Mouse (Mus musculus) bone marrow macrophage, adult 2 months (primary cell): ENCODE measurements around the gene Tectb. TPM values are rescaled to one million over a fixed set of nuclear protein-coding genes. Genes with fewer than 3 reads are reported as not detected.

Source experiments
- H3K27ac ChIP-seq: 2 replicates; pipeline ENCODE4 v1.5.1; 2012; ENCODE audit warnings: low read depth, low read length; ENCODE audit not compliant: insufficient read depth
- H3K4me1 ChIP-seq: 2 replicates; pipeline ENCODE4 v1.6.1; 2012; ENCODE audit warnings: low read length; ENCODE audit not compliant: control insufficient read depth, insufficient read depth
- H3K4me3 ChIP-seq: 2 replicates; pipeline ENCODE4 v1.5.1; 2012; ENCODE audit warnings: mild to moderate bottlenecking, low read length, moderate library complexity; ENCODE audit not compliant: insufficient read depth
- CTCF ChIP-seq: IDR thresholded peaks from 2 replicates; pipeline ENCODE4 v1.5.1; 2012; ENCODE audit warnings: low read depth, mild to moderate bottlenecking, low read length, moderate library complexity
- POLR2A ChIP-seq: IDR thresholded peaks from 2 replicates; pipeline ENCODE4 v1.6.1; 2012; ENCODE audit warnings: mild to moderate bottlenecking, low read depth, low read length, borderline replicate concordance
- polyA plus RNA-seq: library from polyadenylated mRNA; stranded (reverse); fragments of >200 nt; gene quantifications from 2 replicates; pipeline ENCODE4 v1.2.4, GENCODE M21; 2012; ENCODE audit not compliant: missing spikeins, insufficient read depth, insufficient read length

Tectb gene
- polyA plus RNA-seq: not detected in 2 replicates

DNA sequence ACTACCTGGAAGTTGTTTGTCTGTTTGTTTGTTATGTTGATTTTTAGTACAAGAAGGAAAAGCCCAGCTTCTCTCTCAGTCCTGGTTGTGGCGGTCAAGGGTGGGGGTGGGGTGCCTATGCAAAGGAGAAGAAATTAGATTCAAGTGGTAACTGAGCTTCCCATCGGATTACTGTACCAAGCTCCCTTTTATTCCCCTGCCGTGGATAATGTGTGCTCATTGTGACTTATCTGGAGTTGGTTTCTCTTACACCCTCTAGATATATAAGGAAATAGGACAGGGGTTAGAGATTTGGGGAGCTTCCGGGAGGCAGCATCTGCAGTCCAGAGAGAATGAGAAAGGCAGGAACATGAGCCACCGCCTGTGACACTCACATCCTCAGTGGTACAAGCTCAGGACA lies at the start of gene Tectb:
TSS of gene Tectb (plus strand) at position 301 of the 400 bp plus-strand sequence.
- H3K4me1 ChIP-seq: no peaks in the 10 kb centered on the region
- H3K4me3 ChIP-seq: no peak within 1 kb of the TSS
- no peak within 1 kb of the TSS for H3K27ac ChIP-seq
- TF ChIP-seq POLR2A (no peak), CTCF (no peak)

DNA sequence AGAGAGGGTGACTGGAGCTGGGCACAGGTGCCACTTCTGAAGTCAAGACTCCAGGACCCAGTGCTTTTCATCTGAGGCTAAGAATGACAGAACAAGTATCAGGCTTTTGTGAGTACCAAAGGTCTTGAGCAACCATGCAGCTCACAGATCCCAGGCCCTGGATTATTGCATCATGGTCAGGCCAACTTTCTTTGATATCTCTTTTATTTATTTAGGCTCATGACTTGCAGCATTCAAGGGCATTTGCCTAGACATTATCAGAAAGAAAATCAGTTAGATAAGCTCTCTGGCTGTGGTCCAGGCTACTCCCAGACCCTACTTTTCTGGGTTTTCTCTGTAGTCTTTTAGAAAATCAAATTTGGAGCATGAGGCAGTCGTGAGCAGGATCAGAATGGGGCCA lies 48.8 kb upstream of the Tectb start:
- TF ChIP-seq CTCF (no peak), POLR2A (no peak)
- Histone ChIP-seq H3K27ac (no peak overlapping the region), H3K4me1 (no peaks in the 10 kb centered on the region), H3K4me3 (no peak overlapping the region)

DNA sequence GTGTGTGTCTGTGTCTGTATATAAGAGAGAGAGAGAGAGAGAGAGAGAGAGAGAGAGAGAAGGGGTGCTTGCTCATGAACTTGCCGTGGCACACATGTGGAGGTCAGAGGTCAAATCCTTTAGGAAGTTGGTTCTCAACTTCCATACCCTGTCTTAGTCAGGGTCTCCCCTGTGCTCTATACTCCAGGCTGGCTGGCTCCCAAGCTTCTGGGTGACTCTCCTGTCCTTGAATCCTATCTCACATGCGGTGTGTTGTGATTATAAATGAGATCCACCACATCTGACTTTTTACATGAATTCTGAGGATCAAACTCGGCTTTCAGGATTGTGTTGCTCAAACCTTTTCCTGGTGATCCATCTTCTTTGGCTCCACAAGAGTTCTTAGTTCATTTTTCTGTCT lies 48.1 kb upstream of the Tectb start:
- Histone ChIP-seq H3K4me3 (no peak overlapping the region), H3K4me1 (no peaks in the 10 kb centered on the region), H3K27ac (no peak overlapping the region)
- TF ChIP-seq CTCF (no peak), POLR2A (no peak)

DNA sequence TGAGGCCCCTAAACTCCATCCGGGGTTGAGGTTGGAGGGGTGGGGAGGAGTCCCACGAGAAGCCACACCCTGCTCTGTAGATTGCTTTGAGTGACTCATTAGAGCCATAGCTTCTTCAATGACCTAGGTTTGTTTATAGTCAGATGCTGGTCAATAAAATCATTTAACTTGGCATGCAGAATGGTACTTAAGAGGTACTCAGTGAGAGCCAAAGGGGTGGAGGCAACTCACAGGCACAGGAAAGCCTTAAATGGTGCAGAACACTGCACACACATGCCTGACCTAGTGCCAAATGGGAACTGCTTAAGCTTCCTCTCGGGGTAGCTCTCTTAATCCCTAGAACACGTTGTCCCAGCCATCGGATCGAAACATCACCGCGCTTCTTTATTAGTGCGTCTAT lies 46.0 kb upstream of the Tectb start:
- no peak overlapping the region for H3K27ac ChIP-seq
- no peaks in the 10 kb centered on the region for H3K4me1 ChIP-seq
- H3K4me3 ChIP-seq: no peak overlapping the region
- TF ChIP-seq CTCF (no peak), POLR2A (no peak)

DNA sequence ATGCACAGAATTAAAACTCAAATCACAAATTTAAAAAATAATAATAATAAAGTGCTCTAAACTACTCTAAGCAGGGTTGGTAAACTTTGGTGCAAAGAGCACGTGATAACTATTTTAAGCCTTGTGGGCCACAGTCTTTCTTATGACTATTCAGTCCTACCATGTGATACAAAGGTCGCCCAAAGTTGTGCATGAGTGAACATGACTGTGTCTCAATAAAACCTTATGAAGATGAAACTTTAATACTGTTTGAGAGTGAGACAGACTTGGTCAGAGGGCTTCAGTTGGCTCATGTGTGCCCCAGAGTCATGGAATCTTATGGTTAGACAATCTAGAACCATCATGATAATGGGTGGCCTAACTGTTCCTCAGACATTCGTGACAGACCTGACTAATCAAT lies 44.6 kb upstream of the Tectb start:
- no peak overlapping the region for H3K27ac ChIP-seq
- no peak overlapping the region for H3K4me3 ChIP-seq
- TF ChIP-seq CTCF: no peak
- TF ChIP-seq POLR2A: no peak
- no peaks in the 10 kb centered on the region for H3K4me1 ChIP-seq

DNA sequence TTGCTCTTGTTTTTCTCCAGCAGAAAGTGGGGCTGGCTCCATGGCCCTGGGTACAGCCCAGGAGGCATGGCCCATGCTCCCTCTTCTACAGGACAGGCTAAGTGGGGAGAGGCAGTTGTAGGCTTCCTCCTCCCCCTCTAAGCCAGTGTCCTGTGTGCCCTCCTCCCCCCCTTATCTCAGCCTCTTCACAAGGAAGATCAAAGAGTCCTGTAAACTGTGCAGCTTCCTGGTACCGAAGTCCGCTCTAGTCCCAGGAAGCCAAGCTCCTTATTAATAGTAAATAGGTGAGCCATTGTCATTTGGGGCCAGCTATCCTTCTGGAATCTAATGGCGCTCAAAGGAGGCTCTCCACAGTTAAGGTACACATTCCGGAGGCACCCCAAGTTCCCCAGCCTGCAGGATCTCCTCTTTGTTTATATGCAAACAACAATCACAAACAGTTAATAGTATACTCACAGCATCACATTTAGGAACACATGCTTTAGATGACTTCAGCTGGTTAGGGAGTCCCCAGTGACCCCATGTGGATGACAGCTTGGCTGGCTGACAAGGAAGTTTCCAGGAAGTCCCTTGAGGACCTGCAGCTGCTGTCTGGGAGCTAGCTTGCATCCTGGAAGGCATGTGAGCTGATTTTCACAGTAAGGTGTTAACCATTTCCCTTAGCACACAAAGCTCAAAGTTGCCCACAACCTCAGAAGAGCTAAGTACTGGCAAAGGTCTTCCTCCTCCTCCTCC lies 43.7 kb upstream of the Tectb start:
- Histone ChIP-seq H3K4me1 (no peaks in the 10 kb centered on the region), H3K4me3 (no peak overlapping the region), H3K27ac (no peak overlapping the region)
- no peak for TF ChIP-seq POLR2A
- no peak for TF ChIP-seq CTCF

DNA sequence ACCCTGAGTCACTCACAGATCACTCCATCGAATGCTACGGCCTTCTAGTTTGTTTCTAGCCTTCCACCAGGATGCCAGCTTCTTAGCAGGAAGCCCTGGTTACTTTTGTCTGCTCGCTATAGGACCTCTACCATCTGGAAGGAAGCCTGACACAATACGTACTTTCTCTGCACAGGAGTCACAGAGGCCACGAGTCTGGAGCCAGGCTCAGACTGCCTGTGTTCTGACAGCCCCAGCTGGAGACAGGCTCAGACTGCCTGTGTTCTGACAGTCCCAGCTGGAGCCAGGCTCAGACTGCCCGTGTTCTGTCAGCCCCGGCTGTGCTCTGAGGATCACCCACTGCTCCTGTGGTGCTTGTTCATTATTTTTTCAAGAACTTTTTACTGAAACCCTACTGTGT lies 42.6 kb upstream of the Tectb start:
- H3K27ac ChIP-seq: no peak overlapping the region
- H3K4me1 ChIP-seq: no peaks in the 10 kb centered on the region
- TF ChIP-seq CTCF (no peak), POLR2A (no peak)
- H3K4me3 ChIP-seq: no peak overlapping the region

DNA sequence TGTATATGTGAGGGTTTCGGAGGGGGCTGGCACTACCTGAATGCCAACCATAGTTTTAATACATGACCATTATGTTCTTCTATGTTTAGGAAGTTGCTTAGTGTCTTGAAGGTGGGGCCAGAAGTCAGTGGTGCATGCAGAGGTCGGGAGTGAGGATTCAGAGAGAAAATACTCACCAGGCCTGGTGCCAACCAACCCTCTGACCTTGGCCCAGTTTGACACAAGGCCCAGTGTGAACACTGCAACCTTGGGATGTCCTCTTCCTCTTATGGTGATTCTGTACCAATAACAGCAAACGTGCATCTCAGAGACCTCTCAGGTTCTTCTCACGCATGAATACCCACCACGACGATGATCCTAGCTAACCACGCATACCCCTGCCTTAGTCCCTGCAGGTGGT lies 42.0 kb upstream of the Tectb start:
- Histone ChIP-seq H3K27ac (no peak overlapping the region), H3K4me3 (no peak overlapping the region), H3K4me1 (no peaks in the 10 kb centered on the region)
- TF ChIP-seq CTCF: no peak
- no peak for TF ChIP-seq POLR2A

DNA sequence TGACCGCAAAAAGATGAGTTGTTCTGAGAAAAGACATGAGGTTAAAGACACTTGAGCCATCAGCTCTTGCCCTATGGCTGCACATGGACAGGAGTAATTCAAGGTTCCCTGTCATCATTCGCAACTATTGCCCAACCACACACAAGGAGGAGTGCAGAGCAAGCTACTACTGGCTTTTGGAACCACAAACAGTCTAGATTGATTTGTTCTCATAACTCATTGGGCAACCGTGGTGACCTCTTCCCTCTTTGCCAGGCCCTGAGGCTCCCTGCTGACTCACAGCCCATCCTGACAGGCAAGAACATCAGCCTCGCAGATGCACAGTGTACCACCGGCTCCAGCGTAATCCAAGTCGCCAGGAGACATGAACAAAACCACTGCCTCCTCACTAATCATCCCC lies 41.2 kb upstream of the Tectb start:
- TF ChIP-seq POLR2A: no peak
- TF ChIP-seq CTCF: no peak
- H3K4me1 ChIP-seq: no peaks in the 10 kb centered on the region
- no peak overlapping the region for H3K27ac ChIP-seq
- H3K4me3 ChIP-seq: no peak overlapping the region

DNA sequence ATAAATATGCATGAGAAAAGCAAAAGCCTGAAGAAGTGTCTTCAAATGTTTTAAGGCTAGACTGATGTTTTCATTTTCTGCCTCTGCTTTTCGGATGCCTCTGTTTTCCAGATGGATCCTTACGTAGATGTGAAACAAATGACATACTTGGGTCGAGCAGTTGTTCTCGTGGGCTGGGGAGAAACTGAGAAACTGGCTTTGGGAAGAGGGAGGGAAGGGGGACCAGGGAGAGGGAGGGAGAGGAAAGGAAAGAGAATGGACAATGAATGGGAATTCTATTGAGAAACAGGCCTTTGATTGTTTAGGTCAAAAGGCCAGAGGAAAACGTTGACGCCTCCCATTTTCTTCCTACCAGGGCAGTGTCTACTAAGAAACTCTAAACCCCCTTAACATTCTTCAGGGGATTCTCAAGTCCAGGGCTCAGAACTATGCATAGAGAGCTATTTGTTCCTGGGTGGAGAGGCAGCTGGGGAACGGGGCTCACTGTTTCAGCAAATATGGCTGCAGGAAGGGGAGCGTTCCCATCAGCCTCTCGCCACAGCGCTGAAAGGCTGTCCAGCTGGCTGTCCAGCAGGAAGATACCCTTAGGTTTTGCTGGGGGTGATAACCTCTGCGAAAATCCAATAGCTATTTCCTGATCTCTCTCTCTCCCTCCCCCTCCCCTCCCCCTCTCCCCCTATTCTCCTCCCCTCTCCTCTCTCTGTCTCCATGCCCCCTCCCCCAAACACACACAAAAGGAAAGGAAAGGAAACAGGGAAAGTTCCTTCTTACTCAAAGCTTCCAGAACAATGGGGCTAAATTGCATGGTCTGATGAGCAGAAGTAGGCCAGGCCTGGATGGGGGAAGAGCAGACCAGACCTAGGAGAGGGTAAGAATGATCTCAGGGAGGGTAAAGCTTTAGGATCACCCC lies 36.9 kb upstream of the Tectb start:
- TF ChIP-seq CTCF (no peak), POLR2A (no peak)
- Histone ChIP-seq H3K4me3 (no peak overlapping the region), H3K27ac (no peak overlapping the region), H3K4me1 (no peaks in the 10 kb centered on the region)
